Mouse (Mus musculus) MEL (cell line): ENCODE data around the gene Tssk6.

Experiments used
- KAT2A ChIP-seq: conservative IDR thresholded peaks from 2 replicates; pipeline ENCODE4 v1.6.1; 2012; ENCODE audit warnings: low read depth, low read length, improper control_type of control experiment, inconsistent platforms
- POLR2A ChIP-seq, 2 experiments: IDR thresholded peaks; 2 replicates each; pipeline ENCODE4 v1.6.1; 2011 to 2012; ENCODE audit warnings: low read length in 2 of 2, mild to moderate bottlenecking in 2 of 2, control low read depth in 1 of 2, improper control_type of control experiment in 1 of 2, low read depth in 1 of 2, moderate library complexity in 1 of 2; ENCODE audit not compliant: control insufficient read depth in 1 of 2, insufficient read depth in 1 of 2, poor library complexity in 1 of 2
- POLR2AphosphoS2 ChIP-seq: IDR thresholded peaks from 2 replicates; pipeline ENCODE4 v1.6.1; 2011; ENCODE audit warnings: low read length, improper control_type of control experiment
- RAD21 ChIP-seq: IDR thresholded peaks from 2 replicates; pipeline ENCODE4 v1.6.1; 2011; ENCODE audit warnings: mild to moderate bottlenecking, low read depth, low read length, improper control_type of control experiment
- TCF12 ChIP-seq: IDR thresholded peaks from 2 replicates; pipeline ENCODE4 v1.6.1; 2014; ENCODE audit warnings: low read depth, mild to moderate bottlenecking, inconsistent platforms, low read length, improper control_type of control experiment, moderate library complexity
- ZKSCAN1 ChIP-seq: IDR thresholded peaks from 2 replicates; pipeline ENCODE4 v1.6.1; 2012; ENCODE audit warnings: low read depth, mild to moderate bottlenecking, inconsistent platforms, low read length, improper control_type of control experiment, moderate library complexity

- TF ChIP-seq RAD21 (no peak), TCF12 (no peak), POLR2A (IDR thresholded peaks at IDR 0.05; ENCODE audit: control insufficient read depth in 1 of 2, insufficient read depth in 1 of 2, low read depth in 1 of 2, low read length in 2 of 2, poor library complexity in 1 of 2) (no peak), ZKSCAN1 (no peak), POLR2AphosphoS2 (no peak), KAT2A (no peak)
These were observed 9.9 kb downstream of the Tssk6 start for GRCm38 (mm10) chr8:69911917-69912316.
